7 mouse cellular contexts compared by ENCODE assay signal in the genomic region with DNA sequence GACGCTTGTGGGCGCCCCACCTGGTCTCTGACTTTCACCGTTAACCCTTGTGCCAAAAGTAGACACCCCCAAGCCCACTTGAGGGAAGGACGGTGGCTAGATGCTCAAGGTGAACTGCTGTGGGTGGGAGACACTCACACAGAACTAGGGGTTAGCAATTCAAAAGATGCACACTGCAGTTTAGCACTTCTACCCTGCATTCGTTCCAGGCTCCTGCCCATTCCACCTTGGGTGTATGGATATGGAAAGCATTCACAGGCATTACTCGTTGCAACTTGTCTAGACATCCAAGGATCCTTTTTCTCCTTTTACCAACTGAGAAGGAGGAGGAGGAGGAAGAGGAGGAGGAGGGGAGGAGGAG. TPM values are rescaled to one million over a fixed set of nuclear protein-coding genes. Genes with fewer than 3 reads are reported as not detected.
A peak's percentile ranks its signal among the peaks of the same experiment; 100 is the strongest.
DNase-seq lines count a peak whose midpoint lies in the region; ATAC-seq and TF ChIP-seq lines count a peak whose summit lies in the region.

Gene Slc35f4 (minus strand): TSS at position 116 of the 361 bp plus-strand sequence.

- 6% methylated on average over 6 of the region's 6 CpGs for WGBS in forebrain, embryonic 15.5 days
- 7% methylated on average over 6 of the region's 6 CpGs for WGBS in neural tube, embryonic 15.5 days

- H3K4me3 ChIP-seq in left cerebral cortex, adult 2 months: peak within 1 kb of the TSS; percentile 75
- peak within 1 kb of the TSS; percentile 62 for H3K4me3 ChIP-seq in forebrain, embryonic 15.5 days
- H3K4me3 ChIP-seq in neural tube, embryonic 15.5 days (replicated peaks): peak within 1 kb of the TSS; percentile 56

- peak within 1 kb of the TSS; percentile 61 for H3K9ac ChIP-seq in forebrain, embryonic 15.5 days (replicated peaks)
- peak within 1 kb of the TSS; percentile 67 for H3K9ac ChIP-seq in neural tube, embryonic 15.5 days (replicated peaks)

- TF ChIP-seq CTCF in left cerebral cortex, adult 2 months (IDR thresholded peaks at IDR 0.05): no peak; the same call in 1 of the 2 replicates

- peak within 1 kb of the TSS; percentile 96 for H3K4me2 ChIP-seq in forebrain, embryonic 15.5 days (replicated peaks)
- H3K4me2 ChIP-seq in neural tube, embryonic 15.5 days: peak within 1 kb of the TSS; percentile 74

- H3K27ac ChIP-seq in left cerebral cortex, adult 2 months: peak within 1 kb of the TSS; percentile 91
- H3K27ac ChIP-seq in forebrain, embryonic 15.5 days (replicated peaks): no peak within 1 kb of the TSS
- peak within 1 kb of the TSS; percentile 81 for H3K27ac ChIP-seq in neural tube, embryonic 15.5 days (replicated peaks)

- ATAC-seq in forebrain, embryonic 15.5 days (replicated peaks): peak; percentile 66; the same call in 1 of the 2 replicates
- peak; percentile 73 for ATAC-seq in neural tube, embryonic 15.5 days (ENCODE audit: low FRiP score)

- intact Hi-C loops in left cerebral cortex, adult 2 months (cut with DNase I): loop anchor here (2.0 to 10.0 kb wide), 3 partner anchors 31 to 199 kb away; no protein-coding TSS in a partner anchor

- no peaks in the 10 kb centered on the region for H3K9me3 ChIP-seq in forebrain, embryonic 15.5 days
- H3K9me3 ChIP-seq in neural tube, embryonic 15.5 days (replicated peaks): no peaks in the 10 kb centered on the region

- peaks cover 4% of the 10 kb centered on the region; the same call in 1 of the 2 replicates for H3K4me1 ChIP-seq in forebrain, embryonic 15.5 days
- H3K4me1 ChIP-seq in neural tube, embryonic 15.5 days: peaks cover 4% of the 10 kb centered on the region

- no peaks in the 10 kb centered on the region for H3K27me3 ChIP-seq in forebrain, embryonic 15.5 days
- H3K27me3 ChIP-seq in neural tube, embryonic 15.5 days (replicated peaks): no peaks in the 10 kb centered on the region; the same call in 1 of the 2 replicates

- DNase-seq in left cerebral cortex, adult 2 months (ENCODE audit: extremely low spot score in 1 of 2, low spot score in 2 of 2): peak in 1 of 2 experiments; percentile 50
- no peak for DNase-seq in left cerebral cortex, adult 9 months (ENCODE audit: low spot score in 2 of 2)
- no peak for DNase-seq in left cerebral cortex, adult 8-10 months (ENCODE audit: low spot score in 2 of 2)
- no peak for DNase-seq in spleen, postnatal 14 days (ENCODE audit: low spot score in 2 of 2)
- DNase-seq in adrenal gland, adult 18-20 months (ENCODE audit: low spot score in 2 of 2): no peak

- H3K36me3 ChIP-seq in forebrain, embryonic 15.5 days: no peaks in the 10 kb centered on the region
- H3K36me3 ChIP-seq in neural tube, embryonic 15.5 days: no peaks in the 10 kb centered on the region

RNA-seq across cellular contexts. Expression of gene Slc35f4, which starts in this region (rescaled TPM):
- 10 to 100 TPM; 18.5 to 22.5 TPM for total RNA-seq in left cerebral cortex, adult 2 months (2021)
- polyA plus RNA-seq in forebrain, embryonic 15.5 days (2015; fragmentation: Nextera tagmentation; extraction: Ambion mirVana): 6.1 and 6.4 TPM in 2 replicates
- 10 to 100 TPM; 19.8 to 22.8 (median 21.1) TPM for total RNA-seq in left cerebral cortex, adult 8-10 months (2022)
- 25.9 and 29.4 TPM in 2 replicates for polyA plus RNA-seq in neural tube, embryonic 15.5 days (2015; fragmentation: Nextera tagmentation; extraction: Ambion mirVana)
- not detected for total RNA-seq in adrenal gland, adult 18-20 months (2021)

Comparison
In these comparisons a context has a peak if more than half of its experiments do, and no peak if none do; other contexts are left out.
1. RNA of gene Slc35f4 (total RNA-seq): 18.5 to 22.5 TPM in left cerebral cortex, adult 2 months and 19.8 to 22.8 TPM in left cerebral cortex, adult 8-10 months; not detected in adrenal gland, adult 18-20 months; every median in the first group is over 10 times any median in the second.
2. Peak in every context shown above with its lines, with median percentiles within 50 percentile points of each other: H3K4me3 ChIP-seq.